Mouse (Mus musculus): ENCODE results near the gene Tmem216.
"Not testable (repeated sequence)": the region's sequence is repeated elsewhere in the genome, so short reads cannot be mapped to it uniquely, and the experiment has no call there.

Gene Tmem216

GRCm38 (mm10) chr19:10564278-10564677, 8.2 kb upstream of the Tmem216 start:
- no peak for DNase-seq

DNA sequence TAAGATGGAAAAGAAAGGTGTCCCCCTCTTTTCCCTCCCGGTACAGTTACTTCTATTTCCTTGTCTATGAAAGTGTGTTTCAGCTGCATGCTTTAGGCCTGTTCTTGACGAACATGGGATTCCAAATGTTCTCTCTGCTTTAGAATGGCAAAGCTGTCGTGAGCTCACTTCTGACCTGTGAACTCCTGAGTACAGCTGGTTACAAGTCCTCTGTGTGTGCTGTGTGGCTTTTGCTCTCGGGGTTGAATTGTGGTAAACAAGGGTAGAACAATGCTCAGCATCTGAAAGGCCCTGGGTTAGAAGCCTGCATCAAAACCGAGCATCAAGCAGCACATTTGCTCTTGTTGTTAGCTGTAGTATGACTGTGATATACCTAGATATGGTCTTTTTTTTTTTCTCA, 6.3 kb upstream of the Tmem216 start:
- DNase-seq, result no peak

- no peak for DNase-seq
Measured at GRCm38 (mm10) chr19:10561558-10562314, 5.7 kb upstream of the Tmem216 start.

GRCm38 (mm10) chr19:10560108-10560507, 4.1 kb upstream of the Tmem216 start:
- DNase-seq, result no peak

DNA sequence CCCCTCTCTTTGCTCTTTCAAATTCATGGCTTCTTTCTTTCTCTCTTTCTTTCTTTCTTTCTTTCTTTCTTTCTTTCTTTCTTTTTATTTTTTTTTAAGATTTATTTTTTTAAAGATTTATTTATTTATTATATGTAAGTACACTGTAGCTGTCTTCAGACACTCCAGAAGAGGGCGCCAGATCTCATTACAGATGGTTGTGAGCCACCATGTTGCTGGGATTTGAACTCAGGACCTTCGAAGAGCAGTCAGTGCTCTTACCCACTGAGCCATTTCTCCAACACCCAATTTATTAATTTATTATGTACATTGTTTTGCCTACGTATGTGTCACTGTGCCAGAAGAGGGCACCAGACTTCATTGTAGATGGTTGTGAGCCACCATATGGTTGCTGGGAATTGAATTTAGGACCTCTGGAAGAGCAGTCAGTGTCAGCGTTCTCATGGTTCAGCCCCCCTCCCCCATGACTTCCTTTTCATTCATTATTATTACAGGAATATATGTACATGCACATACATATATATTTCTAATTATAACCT, 1.9 kb upstream of the Tmem216 start:
- DNase-seq, result not testable (repeated sequence)

GRCm38 (mm10) chr19:10557430-10557829, 1.4 kb upstream of the Tmem216 start:
- DNase-seq, result no peak

GRCm38 (mm10) chr19:10557001-10557400, 963 bp upstream of the Tmem216 start:
- no peak for DNase-seq

DNA sequence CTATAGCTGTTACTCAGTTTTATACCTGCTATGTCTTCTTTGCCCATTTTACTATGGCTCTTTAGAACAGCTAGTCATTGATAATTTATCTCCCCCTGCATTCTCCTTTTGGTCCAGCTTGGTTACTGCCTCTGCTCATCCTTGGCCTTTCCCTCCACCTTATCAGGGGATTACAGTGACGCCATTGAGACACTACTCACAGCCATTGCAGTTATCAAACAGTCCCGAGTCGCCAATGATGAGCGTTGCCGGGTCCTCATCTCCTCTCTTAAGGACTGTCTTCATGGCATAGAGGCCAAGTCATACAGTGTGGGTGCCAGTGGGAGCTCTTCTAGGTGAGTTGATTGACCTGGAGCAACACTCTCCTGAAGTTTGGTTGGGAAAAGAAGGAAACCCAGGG, 16.6 kb downstream of the Tmem216 start:
- DNase-seq, result no peak

DNA sequence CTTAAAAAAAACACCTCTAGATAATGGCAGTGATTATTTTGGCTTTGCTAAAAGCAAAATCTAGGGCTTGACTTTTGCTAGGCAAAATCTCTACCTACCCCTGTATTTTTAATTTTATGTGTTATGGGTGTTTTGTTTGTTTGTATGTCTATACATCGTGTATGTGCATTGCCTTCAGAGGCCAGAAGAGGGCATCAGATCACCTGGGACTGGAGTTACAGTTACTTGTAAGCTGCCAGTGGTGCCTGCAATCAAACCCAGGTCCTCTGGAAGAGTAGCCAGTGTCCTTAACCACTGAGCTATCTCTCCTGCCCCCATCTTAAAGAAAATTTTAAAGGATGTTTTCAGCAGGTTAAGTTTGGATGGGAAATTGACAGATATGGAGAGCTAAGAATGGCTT, 26.0 kb downstream of the Tmem216 start:
- DNase-seq, result no peak

- DNase-seq, result no peak
Measured at GRCm38 (mm10) chr19:10525910-10526309, 30.1 kb downstream of the Tmem216 start, which contains the start of gene Sdhaf2. TSS of gene Sdhaf2 (minus strand) at chr19:10526142.

GRCm38 (mm10) chr19:10525106-10525901, 30.7 kb downstream of the Tmem216 start, which contains the start of gene Cpsf7:
TSS of gene Cpsf7 (plus strand) at chr19:10525266.
- DNase-seq, result peak; percentile 88

DNA sequence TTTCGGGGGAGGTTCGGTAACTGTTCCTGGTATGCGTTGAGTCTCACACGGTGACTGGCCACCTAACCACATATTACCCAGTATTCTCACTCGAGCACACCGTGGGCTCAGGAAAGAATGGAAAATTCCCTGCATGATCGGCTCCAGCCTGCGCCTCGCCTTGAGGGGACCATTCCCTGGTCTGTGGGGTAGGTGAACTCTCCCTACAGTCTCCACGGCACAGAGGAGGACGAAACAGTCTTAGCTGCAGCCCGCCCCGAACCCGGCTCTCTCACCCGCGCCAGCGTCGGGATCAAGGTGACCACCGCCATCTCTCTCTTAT, 31.3 kb downstream of the Tmem216 start:
- no peak for DNase-seq

DNA sequence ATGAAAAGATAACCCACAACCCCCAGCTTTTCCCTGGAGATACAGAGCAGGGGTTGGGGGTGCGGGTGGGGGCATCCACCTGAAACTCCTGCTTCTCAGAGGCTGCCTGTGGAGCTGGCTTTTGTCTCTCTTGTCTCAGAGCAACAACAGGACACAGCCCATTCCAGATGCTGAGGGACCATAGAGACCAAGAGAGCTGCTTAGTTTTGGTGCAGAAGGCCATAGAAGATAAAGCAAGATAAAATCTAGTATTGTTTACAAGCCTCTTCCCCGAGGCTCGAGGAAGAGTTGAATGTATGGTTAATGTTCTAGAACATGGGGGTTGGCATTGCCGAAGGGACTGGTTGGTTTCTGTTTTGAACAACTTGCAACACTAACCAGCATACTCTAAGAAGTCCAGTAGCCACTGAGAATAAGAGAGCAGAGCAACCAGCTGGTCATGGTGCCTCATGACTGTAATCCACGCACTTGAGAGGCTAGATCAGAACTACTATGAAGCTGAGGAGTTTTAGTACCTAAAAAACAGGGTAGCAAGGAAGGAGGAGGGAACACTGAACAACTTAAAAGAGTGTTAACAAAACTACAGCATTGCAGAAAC, 32.5 kb downstream of the Tmem216 start:
- DNase-seq, result no peak

GRCm38 (mm10) chr19:10521926-10522325, 34.1 kb downstream of the Tmem216 start:
- no peak for DNase-seq

DNA sequence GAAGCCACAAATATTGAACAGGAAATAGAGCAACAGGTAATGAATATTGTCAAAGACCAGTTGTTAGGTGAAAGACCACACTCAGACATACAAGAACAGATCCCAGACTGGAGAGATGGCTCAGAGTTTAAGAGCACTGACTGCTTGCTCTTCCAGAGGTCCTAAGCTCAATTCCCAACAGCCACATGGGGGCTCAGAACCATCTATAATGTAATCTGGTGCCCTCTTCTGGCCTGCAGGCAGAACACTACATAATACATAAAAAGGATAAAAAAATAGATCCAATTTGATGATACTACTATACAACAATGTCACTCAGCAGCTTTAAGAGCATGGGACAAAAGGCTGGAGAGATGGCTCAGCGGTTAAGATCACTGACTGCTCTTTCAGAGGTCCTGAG, 35.7 kb downstream of the Tmem216 start:
- DNase-seq, result no peak

- no peak for DNase-seq
Measured at GRCm38 (mm10) chr19:10510759-10511330, 45.2 kb downstream of the Tmem216 start.

GRCm38 (mm10) chr19:10502571-10502970, 53.5 kb downstream of the Tmem216 start:
- peak; percentile 49 for DNase-seq

DNA sequence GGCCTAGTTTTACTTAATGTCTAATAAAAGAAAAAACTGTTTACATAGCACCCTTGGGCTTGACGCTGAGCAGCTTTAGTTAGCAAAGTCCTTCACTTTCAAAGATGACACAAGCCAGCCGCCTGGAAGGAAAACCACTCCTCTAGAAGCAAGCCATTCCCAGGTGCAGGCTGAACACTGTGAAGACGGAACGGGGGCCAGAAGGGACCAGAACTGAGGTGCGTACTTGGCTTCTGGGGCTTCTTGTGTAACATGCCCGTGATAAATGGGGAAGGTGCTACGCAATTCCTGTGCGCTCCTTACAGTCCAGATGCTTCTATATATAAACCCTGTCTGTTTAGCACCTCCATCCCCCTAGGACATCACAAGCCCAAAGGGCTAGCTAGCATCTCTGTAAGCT, 55.5 kb downstream of the Tmem216 start:
- no peak for DNase-seq

GRCm38 (mm10) chr19:10497512-10498160, 58.4 kb downstream of the Tmem216 start:
- DNase-seq, result no peak

DNA sequence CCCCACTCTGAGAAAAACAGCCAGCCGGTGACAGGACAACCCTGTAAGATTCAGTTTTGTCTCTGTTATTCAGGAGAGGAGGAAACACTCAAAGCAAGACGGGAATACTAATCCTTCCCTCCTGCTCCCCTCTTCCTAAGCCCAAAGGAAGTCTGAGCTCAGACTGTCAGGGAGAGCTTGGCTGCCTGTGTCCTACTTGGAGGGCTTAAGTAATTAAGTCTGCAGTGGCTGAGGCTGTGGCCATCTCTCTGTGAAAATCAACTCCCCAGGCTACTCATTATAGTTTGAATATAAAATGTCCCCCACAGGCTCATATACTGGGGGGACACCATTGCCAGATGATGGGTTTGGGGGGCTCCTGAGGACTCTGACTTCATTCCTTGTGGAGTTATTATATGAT, 59.1 kb downstream of the Tmem216 start:
- DNase-seq, result no peak

DNA sequence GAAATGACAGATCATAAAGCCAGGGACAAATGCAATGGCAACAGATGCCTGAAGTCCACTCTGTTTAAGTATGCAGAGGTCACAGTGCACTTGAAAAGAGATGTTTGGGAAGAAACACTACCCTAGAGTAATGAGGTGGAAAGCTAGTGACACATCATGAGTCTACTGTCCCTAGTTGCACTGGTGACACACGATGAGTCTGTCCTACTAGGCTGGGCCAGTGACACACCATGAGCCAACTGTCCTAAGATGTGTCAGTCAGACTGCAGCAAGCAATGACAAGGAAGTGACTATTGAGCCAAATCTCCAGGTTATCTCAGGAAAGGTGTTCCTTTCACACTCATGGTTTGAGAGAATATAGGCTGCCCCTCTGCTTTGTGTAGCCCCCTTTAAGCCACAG, 60.4 kb downstream of the Tmem216 start:
- DNase-seq, result no peak

GRCm38 (mm10) chr19:10486264-10486738, 69.7 kb downstream of the Tmem216 start:
- DNase-seq, result peak; percentile 30

Data from thymus, postnatal 25 days (tissue).